Mouse (Mus musculus) erythroblast, embryonic 14.5 days (primary cell): ENCODE data around the gene Gpr182.

ENCODE experiments used
- GATA1 ChIP-seq: IDR thresholded peaks from 2 replicates; pipeline ENCODE4 v1.6.1; 2012; ENCODE audit warnings: low read length, inconsistent platforms, mixed read lengths
- TAL1 ChIP-seq: IDR thresholded peaks from 3 replicates; pipeline ENCODE4 v1.6.1; 2012; ENCODE audit warnings: low read length, inconsistent platforms, mixed read lengths

GRCm38 (mm10) chr10:127745886-127746285, 5.6 kb downstream of the Gpr182 start:
- no peak for TF ChIP-seq GATA1
- TF ChIP-seq TAL1: no peak
